Mouse (Mus musculus) spleen, adult 2 months (tissue): ENCODE data around the gene Cklf.
"Not testable (repeated sequence)": the region's sequence is repeated elsewhere in the genome, so short reads cannot be mapped to it uniquely, and the experiment has no call there.

Experiments
- CTCF ChIP-seq: fragments of 200-500 bp; IDR thresholded peaks from 2 replicates; pipeline ENCODE4 v1.5.1; 2011; ENCODE audit warnings: mild to moderate bottlenecking, inconsistent platforms; ENCODE audit not compliant: insufficient read depth, insufficient read length, insufficient replicate concordance; ENCODE audit errors: extremely low read depth
- POLR2A ChIP-seq: fragments of 200-500 bp; IDR thresholded peaks from 2 replicates; pipeline ENCODE4 v1.6.1; 2011; ENCODE audit warnings: low read depth, low read length, inconsistent platforms

DNA sequence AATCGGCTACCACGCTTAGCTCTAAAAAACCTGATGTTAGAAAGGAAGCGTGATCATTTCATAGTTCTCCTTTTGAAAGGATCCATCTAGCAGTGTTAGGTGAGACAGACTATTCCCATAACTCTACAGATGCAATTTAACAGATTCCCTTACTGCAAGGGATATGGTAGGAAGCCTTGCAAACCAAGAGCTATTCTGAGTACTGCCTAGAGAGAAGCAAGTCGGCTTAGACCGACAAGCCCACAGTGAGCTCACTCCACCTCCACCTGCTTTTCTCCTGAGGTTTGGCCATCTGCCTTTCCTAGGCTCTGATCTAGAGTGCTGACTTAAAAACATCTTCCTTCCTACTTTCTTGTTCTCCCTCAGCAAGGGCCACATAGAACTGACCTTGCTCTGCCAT is 11.1 kb downstream of the Cklf start:
- TF ChIP-seq CTCF, POLR2A: not testable (repeated sequence)
